Mouse (Mus musculus) heart, adult 8-10 months (tissue): Measurements from ENCODE around the gene Cep152. TPM values are rescaled to one million over a fixed set of nuclear protein-coding genes. Genes with fewer than 3 reads are reported as not detected.

Experiments used
- DNase-seq: peaks from one replicate; pipeline ENCODE4 v3.0.0; 2022; ENCODE audit warnings: low spot score
- total RNA-seq, 4 experiments: library from RNA; stranded (reverse); gene quantifications; 2 replicates each; pipeline ENCODE4 v1.2.4; 2022

Cep152 gene
- 1 to 10 TPM; 1.3 to 1.6 (median 1.5) TPM for total RNA-seq

DNA sequence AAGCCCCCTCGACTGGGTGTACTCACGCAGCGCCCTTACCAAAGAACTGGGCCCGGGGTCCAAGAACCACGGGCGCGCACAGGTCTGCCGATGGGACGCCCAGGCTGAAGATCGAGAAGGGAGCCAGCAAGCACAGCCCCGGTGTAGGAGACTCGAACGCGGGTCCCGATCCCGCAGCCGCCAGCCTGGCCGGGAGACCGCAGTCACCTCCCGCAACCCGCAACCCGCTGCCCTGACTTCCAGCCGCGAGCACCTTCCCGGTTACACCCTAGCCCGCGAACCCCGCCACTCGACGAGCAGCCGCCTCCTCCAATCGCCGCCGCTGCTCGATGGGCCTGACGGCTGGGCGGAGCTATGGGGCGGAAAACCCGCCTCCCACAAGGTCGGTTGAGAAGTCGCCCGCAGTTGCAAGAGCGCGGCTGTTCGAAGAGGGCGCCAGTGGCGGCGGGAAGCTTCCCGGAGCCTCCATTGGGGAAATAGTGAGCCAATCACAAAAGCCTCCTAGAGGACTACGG lies at the start of gene Cep152:
Gene Cep152 (minus strand): TSS at position 277 of the 515 bp plus-strand sequence.
- peak; percentile 97 for DNase-seq

DNA sequence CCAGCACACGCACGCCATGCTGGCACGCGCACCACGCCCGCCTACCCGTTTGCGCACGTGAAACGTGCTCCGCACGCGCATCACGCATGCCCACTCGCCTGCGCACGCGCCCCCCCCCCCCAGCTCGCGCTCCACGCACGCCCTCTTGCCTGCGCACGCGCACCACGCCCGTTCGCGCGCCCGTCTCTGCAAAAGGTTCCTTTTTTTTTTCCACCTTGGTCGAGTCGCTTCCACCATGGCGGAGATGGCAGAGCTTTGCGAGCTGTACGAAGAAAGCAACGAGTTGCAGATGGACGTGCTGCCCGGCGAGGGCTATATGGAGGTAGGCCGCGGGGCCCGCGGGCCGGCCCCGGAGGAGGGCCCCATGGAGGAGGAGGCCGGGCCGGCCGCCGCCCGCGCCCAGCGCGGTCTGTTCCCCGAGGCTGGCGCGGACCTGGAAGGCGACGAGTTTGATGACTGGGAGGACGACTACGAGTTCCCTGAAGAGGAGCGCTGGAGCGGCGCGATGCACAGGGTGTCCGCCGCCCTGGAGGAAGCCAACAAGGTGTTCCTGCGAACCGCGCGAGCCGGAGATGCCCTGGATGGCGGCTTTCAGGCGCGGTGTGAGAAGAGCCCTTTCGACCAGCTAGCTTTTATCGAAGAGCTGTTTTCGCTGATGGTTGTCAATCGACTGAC lies 48.2 kb upstream of the Cep152 start, which contains the start of gene Eid1:
Gene Eid1 (plus strand): TSS at position 139 of the 675 bp plus-strand sequence.
- DNase-seq: peak; percentile 64

GRCm38 (mm10) chr2:125672568-125672956 lies 47.6 kb upstream of the Cep152 start:
- DNase-seq: no peak

DNA sequence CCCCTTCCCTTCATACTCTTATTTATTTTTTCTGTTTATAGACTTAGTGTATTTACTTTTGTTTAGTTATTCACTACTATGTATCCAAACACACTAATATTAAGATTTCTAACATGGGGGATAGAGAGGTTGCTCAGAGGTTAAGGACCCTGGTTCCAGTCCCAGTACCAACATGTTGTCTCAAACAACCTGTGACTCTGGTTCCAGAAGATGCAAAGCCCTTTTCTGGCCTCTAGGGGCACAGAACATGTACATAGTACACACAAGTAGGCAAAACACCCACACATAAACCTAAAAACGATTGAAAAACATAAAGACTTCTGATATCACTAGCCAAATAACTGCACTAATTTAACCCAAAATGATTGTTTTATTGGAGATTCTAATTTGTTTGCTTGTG lies 45.9 kb upstream of the Cep152 start:
- DNase-seq: no peak

- no peak for DNase-seq
These were observed 42.8 kb upstream of the Cep152 start for GRCm38 (mm10) chr2:125667721-125668120.

DNA sequence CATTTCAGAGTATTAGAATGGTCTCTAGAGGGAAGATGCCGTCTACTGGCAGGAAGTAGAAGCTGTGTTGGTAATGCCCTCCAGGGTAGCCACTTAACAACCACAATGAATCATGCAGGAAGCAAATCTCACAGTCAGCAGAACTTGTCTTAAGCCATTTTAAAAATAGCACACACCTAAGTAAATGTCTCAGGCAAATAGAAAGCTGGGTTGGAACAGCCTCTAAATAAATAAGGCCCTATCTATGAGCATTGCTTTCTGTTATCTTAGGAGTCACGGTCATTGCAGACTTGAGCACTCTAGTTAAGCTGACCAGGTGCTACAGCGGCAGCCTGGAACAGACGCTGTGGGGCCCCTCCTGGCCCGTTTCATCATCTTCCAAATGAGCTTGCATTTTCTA lies 42.3 kb upstream of the Cep152 start:
- DNase-seq: no peak

- no peak for DNase-seq
These were observed 41.8 kb upstream of the Cep152 start for GRCm38 (mm10) chr2:125666668-125667067.

DNA sequence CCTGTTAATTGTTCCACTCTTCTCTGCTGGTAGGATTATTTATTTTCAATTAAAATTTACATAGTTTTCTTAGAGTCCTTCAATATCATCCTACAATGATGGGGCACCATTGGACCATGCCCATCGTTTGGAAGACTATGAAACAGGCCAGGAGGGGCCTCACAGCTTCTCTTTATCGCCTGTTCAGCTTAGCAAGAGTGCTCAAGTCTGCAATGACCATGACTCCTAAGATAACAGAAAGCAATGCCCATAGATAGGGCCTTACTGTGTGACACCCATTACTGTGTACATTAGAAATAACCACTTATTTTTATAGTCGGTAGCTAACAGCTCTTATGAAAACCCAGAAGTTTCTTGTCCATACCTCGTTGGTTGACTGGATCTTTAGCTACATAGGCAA lies 41.0 kb upstream of the Cep152 start:
- DNase-seq: no peak

- DNase-seq: no peak
These were observed 40.3 kb upstream of the Cep152 start for GRCm38 (mm10) chr2:125665213-125665612.

DNA sequence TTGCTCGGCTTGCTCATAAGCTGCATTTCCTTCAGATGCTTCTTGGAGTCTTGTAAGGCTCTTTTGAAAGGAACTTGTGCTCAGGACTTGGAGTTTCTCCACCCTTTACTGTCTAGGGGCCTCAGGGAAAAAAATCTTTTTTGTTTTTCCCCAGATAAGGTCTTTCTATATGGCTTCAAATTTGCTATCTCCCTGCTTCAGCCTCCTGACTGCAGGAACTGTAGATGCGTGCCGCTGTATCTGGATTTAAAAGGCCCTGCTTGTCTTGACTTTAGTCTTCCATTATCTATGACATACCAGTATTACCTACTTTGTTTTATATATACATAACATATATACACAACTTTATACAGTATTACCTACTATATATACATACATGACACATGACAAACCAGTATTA lies 37.6 kb upstream of the Cep152 start:
- no peak for DNase-seq

GRCm38 (mm10) chr2:125661156-125661555 lies 36.2 kb upstream of the Cep152 start:
- DNase-seq: no peak

DNA sequence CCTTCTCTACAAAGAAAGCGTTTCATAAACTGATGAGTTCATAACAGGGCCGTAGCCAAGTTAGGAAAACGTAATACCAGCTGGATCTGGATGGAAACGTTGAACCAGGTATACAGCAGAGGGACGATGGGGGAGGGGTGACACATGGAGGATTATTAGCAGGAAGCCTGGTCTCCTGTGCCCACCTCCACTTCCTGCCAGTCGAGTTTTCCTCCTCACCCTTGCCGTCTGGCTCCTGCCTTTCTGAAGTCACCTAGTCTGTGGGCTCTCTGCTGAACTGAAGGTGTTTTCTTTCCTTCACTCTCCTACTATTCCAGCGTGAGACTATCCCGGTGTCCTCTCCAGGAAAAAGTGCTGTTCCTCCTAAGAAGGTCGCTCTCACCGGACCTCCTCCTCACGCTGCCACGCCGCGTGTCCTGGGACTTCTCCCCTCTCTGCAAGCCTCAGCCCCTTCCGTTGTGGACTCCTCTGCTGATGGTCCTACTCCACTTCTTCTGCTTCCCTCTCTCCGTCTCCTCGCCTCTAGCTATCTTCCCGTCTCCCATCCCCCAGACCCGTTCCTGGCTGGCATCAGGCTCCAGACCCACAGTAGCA lies 35.7 kb upstream of the Cep152 start:
- no peak for DNase-seq

GRCm38 (mm10) chr2:125659823-125660536 lies 35.1 kb upstream of the Cep152 start:
- peak; percentile 71 for DNase-seq

GRCm38 (mm10) chr2:125655391-125655790 lies 30.5 kb upstream of the Cep152 start:
- no peak for DNase-seq

DNA sequence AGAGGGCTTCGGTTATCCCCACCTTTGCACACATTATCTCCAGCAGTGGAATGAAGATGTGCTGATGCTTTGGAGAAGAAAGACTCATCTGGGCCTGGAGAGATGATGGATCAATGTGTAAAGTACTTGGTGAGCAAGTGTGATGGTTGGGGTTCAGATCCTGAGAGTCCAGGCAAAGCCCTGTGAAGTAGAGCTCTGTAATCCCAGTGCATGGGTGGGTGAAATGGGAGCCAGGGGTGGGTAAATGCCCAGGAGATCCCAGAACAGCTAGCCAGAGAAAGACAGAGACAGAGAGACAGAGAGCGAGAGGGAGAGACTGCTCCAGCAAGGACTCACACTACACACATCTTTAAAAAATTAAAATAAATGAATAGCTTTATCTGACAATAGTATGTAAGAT lies 28.4 kb upstream of the Cep152 start:
- DNase-seq: no peak

- DNase-seq: peak; percentile 56
These were observed 26.6 kb upstream of the Cep152 start for GRCm38 (mm10) chr2:125651563-125651962.

- DNase-seq: no peak
These were observed 25.9 kb upstream of the Cep152 start for GRCm38 (mm10) chr2:125650742-125651352.

DNA sequence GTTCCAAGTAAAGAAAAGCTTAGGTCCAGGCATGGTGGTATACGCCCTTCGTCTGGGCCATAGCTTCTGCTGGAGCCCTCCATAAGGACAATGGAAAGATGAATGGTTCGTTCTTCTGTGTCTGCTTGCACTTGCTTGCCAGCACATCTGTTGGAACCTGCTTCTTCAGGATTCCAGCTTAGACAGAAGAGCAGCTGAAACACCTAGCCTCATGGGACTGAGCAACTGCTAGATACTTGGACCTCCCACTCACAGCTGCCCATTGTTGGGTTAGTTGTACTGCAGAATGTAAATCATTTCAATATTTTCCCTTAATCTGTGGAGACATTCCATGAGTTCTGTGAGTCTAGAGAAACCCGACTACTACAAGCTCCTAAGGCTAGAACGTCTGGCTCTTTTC lies 25.1 kb upstream of the Cep152 start:
- DNase-seq: no peak

GRCm38 (mm10) chr2:125644912-125645311 lies 20.0 kb upstream of the Cep152 start:
- DNase-seq: no peak

DNA sequence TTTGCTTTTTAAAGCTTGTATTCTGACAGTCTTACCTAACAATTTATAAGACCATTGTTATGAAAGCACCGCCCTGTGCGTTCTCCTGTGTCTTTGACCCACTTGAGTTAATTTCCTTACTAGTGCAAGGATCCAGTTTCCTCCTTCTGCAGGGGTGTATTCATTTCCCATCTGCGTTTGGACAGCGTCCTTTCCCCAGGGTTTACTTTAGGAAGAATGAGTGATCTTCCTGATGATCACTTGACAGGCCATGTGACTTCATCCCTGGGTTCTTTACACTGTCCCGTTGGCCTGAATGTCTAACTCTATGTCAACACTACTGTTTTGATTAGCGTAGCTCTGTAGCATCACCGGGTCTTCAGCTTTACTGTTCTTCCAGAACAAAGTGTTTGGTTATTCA lies 12.4 kb upstream of the Cep152 start:
- DNase-seq: peak; percentile 16

- DNase-seq: no peak
These were observed 5.1 kb upstream of the Cep152 start for GRCm38 (mm10) chr2:125630010-125630409.

DNA sequence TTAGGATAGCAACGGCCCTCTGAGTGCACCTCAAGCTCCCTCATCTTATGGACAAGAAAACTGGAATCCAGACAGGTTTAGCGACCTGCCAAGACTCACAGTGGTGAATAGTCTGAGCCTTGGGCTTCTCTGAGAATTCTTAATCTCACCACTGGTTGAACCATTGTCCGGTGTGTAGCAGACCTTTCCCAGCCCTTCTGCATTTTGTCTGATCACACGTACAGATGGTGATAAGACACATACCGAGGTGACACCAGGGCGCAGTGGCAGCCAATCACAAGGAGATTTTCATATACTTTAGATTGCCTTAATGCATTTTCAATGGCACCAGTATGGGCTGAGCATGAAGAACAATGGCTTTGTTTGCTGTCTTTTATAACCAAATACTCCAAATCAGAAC lies 3.6 kb upstream of the Cep152 start:
- no peak for DNase-seq
